Mouse (Mus musculus): Measurements from ENCODE around the gene Lep.

DNA sequence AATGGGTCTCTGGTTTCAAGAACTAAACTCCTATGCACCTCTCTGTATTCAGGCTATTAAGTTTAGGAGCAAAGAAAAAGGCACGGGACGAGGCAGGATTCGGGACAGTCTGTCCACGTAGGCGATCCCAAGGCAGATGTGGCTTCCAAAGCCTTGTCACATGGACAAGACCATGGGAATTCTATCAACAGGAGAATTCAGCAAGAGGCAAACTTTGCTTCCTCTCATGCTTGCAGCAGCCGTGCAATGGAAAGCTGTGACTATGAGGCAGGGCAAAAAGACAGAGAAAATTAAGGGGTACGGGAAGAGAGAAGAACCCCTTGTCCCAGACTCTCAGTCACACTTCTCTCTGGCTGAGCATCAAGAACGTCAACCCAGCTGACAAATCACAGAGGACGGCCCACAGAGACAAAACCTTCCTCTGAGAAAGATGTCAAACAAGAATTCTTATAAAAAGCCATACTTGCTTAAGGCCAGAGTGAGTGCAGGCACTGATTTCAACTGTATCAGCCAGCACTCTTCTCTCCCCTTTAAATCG, 21.9 kb downstream of the Lep start:
- TF ChIP-seq CTCF (IDR thresholded peaks at IDR 0.05; ENCODE audit: borderline replicate concordance, control insufficient read depth, extremely low read depth, insufficient read depth, low read length, poor library complexity): no peak
- no peak for TF ChIP-seq POLR2A (IDR thresholded peaks at IDR 0.05; ENCODE audit: control insufficient read depth, extremely low read depth, insufficient read depth, low read length, poor library complexity)
